Mouse (Mus musculus) cortical plate, adult 2 months (tissue): ENCODE results near the gene Dock8. TPM values are rescaled to one million over a fixed set of nuclear protein-coding genes. Genes with fewer than 3 reads are reported as not detected.

Experiments used
- H3K27ac ChIP-seq: fragments of 200-500 bp; 2 replicates; pipeline ENCODE4 v1.5.1; 2012; ENCODE audit warnings: low read length, control low read depth, inconsistent platforms; ENCODE audit not compliant: insufficient read depth
- H3K4me1 ChIP-seq: fragments of 200-500 bp; 2 replicates; pipeline ENCODE4 v1.6.1; 2011; ENCODE audit warnings: low read length; ENCODE audit not compliant: control insufficient read depth, insufficient read depth
- H3K4me3 ChIP-seq: fragments of 200-500 bp; 2 replicates; pipeline ENCODE4 v1.5.1; 2011; ENCODE audit warnings: mild to moderate bottlenecking, low read length, control low read depth; ENCODE audit not compliant: insufficient read depth
- CTCF ChIP-seq: fragments of 200-500 bp; IDR thresholded peaks from 2 replicates; pipeline ENCODE4 v1.5.1; 2011; ENCODE audit warnings: mild to moderate bottlenecking, control low read depth, low read length; ENCODE audit not compliant: insufficient read depth; ENCODE audit errors: extremely low read depth
- POLR2A ChIP-seq: fragments of 200-500 bp; IDR thresholded peaks from 2 replicates; pipeline ENCODE4 v1.6.1; 2011; ENCODE audit warnings: mild to moderate bottlenecking, low read length, control low read depth; ENCODE audit not compliant: insufficient read depth; ENCODE audit errors: extremely low read depth
- polyA plus RNA-seq: library from polyadenylated mRNA; depleted of rRNA; stranded (reverse); fragments of >200 nt; gene quantifications from 2 replicates; pipeline ENCODE4 v1.2.3, GENCODE M21; 2012

The Dock8 gene
- polyA plus RNA-seq, 1 experiment: 1.7 TPM

GRCm38 (mm10) chr19:25036784-25037183 is 37.5 kb downstream of the Dock8 start:
- no peaks in the 10 kb centered on the region for H3K4me1 ChIP-seq
- H3K27ac ChIP-seq: no peak overlapping the region
- TF ChIP-seq CTCF (no peak), POLR2A (no peak)
- H3K4me3 ChIP-seq: no peak overlapping the region

- H3K4me3 ChIP-seq: no peak overlapping the region
- no peak for TF ChIP-seq POLR2A
- no peak for TF ChIP-seq CTCF
- no peaks in the 10 kb centered on the region for H3K4me1 ChIP-seq
- no peak overlapping the region for H3K27ac ChIP-seq
These were observed 37.9 kb downstream of the Dock8 start for GRCm38 (mm10) chr19:25037249-25037648.

GRCm38 (mm10) chr19:25038293-25038692 is 39.0 kb downstream of the Dock8 start:
- Histone ChIP-seq H3K4me3 (no peak overlapping the region), H3K4me1 (no peaks in the 10 kb centered on the region), H3K27ac (no peak overlapping the region)
- TF ChIP-seq CTCF (no peak), POLR2A (no peak)

GRCm38 (mm10) chr19:25041209-25041608 is 41.9 kb downstream of the Dock8 start:
- no peak overlapping the region for H3K27ac ChIP-seq
- H3K4me1 ChIP-seq: no peaks in the 10 kb centered on the region
- TF ChIP-seq POLR2A: no peak
- no peak overlapping the region for H3K4me3 ChIP-seq

GRCm38 (mm10) chr19:25042973-25043372 is 43.6 kb downstream of the Dock8 start:
- Histone ChIP-seq H3K4me1 (no peaks in the 10 kb centered on the region), H3K4me3 (no peak overlapping the region), H3K27ac (no peak overlapping the region)
- no peak for TF ChIP-seq CTCF
- no peak for TF ChIP-seq POLR2A

- Histone ChIP-seq H3K4me3 (no peak overlapping the region), H3K4me1 (no peaks in the 10 kb centered on the region), H3K27ac (no peak overlapping the region)
- no peak for TF ChIP-seq CTCF
- TF ChIP-seq POLR2A: no peak
These were observed 44.7 kb downstream of the Dock8 start for GRCm38 (mm10) chr19:25044057-25044456.

- Histone ChIP-seq H3K4me3 (no peak overlapping the region), H3K27ac (no peak overlapping the region), H3K4me1 (no peaks in the 10 kb centered on the region)
- no peak for TF ChIP-seq POLR2A
- TF ChIP-seq CTCF: no peak
These were observed 53.0 kb downstream of the Dock8 start for GRCm38 (mm10) chr19:25052355-25052754.

GRCm38 (mm10) chr19:25053152-25053551 is 53.8 kb downstream of the Dock8 start:
- Histone ChIP-seq H3K27ac (no peak overlapping the region), H3K4me1 (no peaks in the 10 kb centered on the region), H3K4me3 (no peak overlapping the region)
- TF ChIP-seq POLR2A (no peak), CTCF (no peak)

GRCm38 (mm10) chr19:25055025-25055424 is 55.7 kb downstream of the Dock8 start:
- no peak overlapping the region for H3K4me3 ChIP-seq
- TF ChIP-seq CTCF (no peak), POLR2A (no peak)
- no peaks in the 10 kb centered on the region for H3K4me1 ChIP-seq
- no peak overlapping the region for H3K27ac ChIP-seq

GRCm38 (mm10) chr19:25055559-25055958 is 56.2 kb downstream of the Dock8 start:
- no peak overlapping the region for H3K4me3 ChIP-seq
- no peaks in the 10 kb centered on the region for H3K4me1 ChIP-seq
- no peak overlapping the region for H3K27ac ChIP-seq
- no peak for TF ChIP-seq CTCF

GRCm38 (mm10) chr19:25056224-25056623 is 56.9 kb downstream of the Dock8 start:
- TF ChIP-seq CTCF (no peak), POLR2A (no peak)

More at GRCm38 (mm10) chr19:25056224-25056623, 56.9 kb downstream of the Dock8 start:
- Histone ChIP-seq H3K4me3 (no peak overlapping the region), H3K4me1 (no peaks in the 10 kb centered on the region), H3K27ac (no peak overlapping the region)
